Mouse (Mus musculus): ENCODE measurements around the gene Krt24.

- TF ChIP-seq CTCF (IDR thresholded peaks at IDR 0.05) (peak; percentile 88), POLR2A (IDR thresholded peaks at IDR 0.05; ENCODE audit: insufficient read depth, low read depth, low read length) (no peak)
Measured at GRCm38 (mm10) chr11:99307579-99307978, 22.5 kb upstream of the Krt24 start.

All from heart, adult 2 months (tissue).